Mouse (Mus musculus): ENCODE results near the gene Zdhhc8. TPM values are rescaled to one million over a fixed set of nuclear protein-coding genes. Genes with fewer than 3 reads are reported as not detected.

Gene Zdhhc8
- polyA plus RNA-seq (2012; rRNA removed) = 52.3 and 72.4 TPM in 2 replicates

- H3K36me3 ChIP-seq (ENCODE audit: control insufficient read depth, insufficient read depth, low read length) = no peaks in the 10 kb centered on the region; the same call in 1 of the 2 replicates
- H3K4me1 ChIP-seq (ENCODE audit: control insufficient read depth, insufficient read depth, insufficient read length) = peaks cover 14% of the 10 kb centered on the region; the same call in 1 of the 2 replicates
- peak in 1 of 2 experiments; percentile 68 for DNase-seq (ENCODE audit: low read depth in 1 of 2, low spot score in 2 of 2)
- WGBS = under 1% methylated on average over 67 of the region's 79 CpGs
- peak within 1 kb of the TSS; percentile 31 for H3K27ac ChIP-seq (ENCODE audit: insufficient read depth, low read length)
- H3K4me3 ChIP-seq (ENCODE audit: extremely low read depth, insufficient read depth, insufficient read length) = peak within 1 kb of the TSS; percentile 67
- TF ChIP-seq CTCF (IDR thresholded peaks at IDR 0.05; ENCODE audit: extremely low read depth, insufficient read depth, insufficient read length, insufficient replicate concordance) = no peak
- TF ChIP-seq POLR2A (IDR thresholded peaks at IDR 0.05; ENCODE audit: low read depth, low read length) = no peak; the same call in 1 of the 2 replicates
- H3K27me3 ChIP-seq (ENCODE audit: control insufficient read depth, insufficient read depth, low read length) = no peaks in the 10 kb centered on the region
Observed at GRCm38 (mm10) chr16:18234671-18235388, at the start of gene Zdhhc8. Gene Zdhhc8, minus strand, starts transcription at chr16:18235136.

GRCm38 (mm10) chr16:18275166-18275565, 40.2 kb upstream of the Zdhhc8 start:
- no peak overlapping the region for H3K27ac ChIP-seq (ENCODE audit: insufficient read depth, low read length)
- no peaks in the 10 kb centered on the region for H3K27me3 ChIP-seq (ENCODE audit: control insufficient read depth, insufficient read depth, low read length)
- DNase-seq (ENCODE audit: low read depth in 1 of 2, low spot score in 2 of 2) = no peak
- no peak for TF ChIP-seq CTCF (IDR thresholded peaks at IDR 0.05; ENCODE audit: extremely low read depth, insufficient read depth, insufficient read length, insufficient replicate concordance)
- TF ChIP-seq POLR2A (IDR thresholded peaks at IDR 0.05; ENCODE audit: low read depth, low read length) = no peak
- peaks cover 49% of the 10 kb centered on the region for H3K36me3 ChIP-seq (ENCODE audit: control insufficient read depth, insufficient read depth, low read length)
- H3K4me1 ChIP-seq (ENCODE audit: control insufficient read depth, insufficient read depth, insufficient read length) = no peaks in the 10 kb centered on the region
- H3K4me3 ChIP-seq (ENCODE audit: extremely low read depth, insufficient read depth, insufficient read length) = no peak overlapping the region
- 97% methylated on average over 2 of the region's 2 CpGs for WGBS

- DNase-seq (ENCODE audit: low read depth in 1 of 2, low spot score in 2 of 2) = no peak
- TF ChIP-seq CTCF (IDR thresholded peaks at IDR 0.05; ENCODE audit: extremely low read depth, insufficient read depth, insufficient read length, insufficient replicate concordance) = 0 out of 2 replicates have a peak, but pooled peaks have one; percentile 6
- no peak for TF ChIP-seq POLR2A (IDR thresholded peaks at IDR 0.05; ENCODE audit: low read depth, low read length)
- H3K27me3 ChIP-seq (ENCODE audit: control insufficient read depth, insufficient read depth, low read length) = no peaks in the 10 kb centered on the region
- 89% methylated on average over 5 of the region's 5 CpGs for WGBS
- peaks cover 31% of the 10 kb centered on the region for H3K36me3 ChIP-seq (ENCODE audit: control insufficient read depth, insufficient read depth, low read length)
- H3K4me1 ChIP-seq (ENCODE audit: control insufficient read depth, insufficient read depth, insufficient read length) = no peaks in the 10 kb centered on the region
- H3K27ac ChIP-seq (ENCODE audit: insufficient read depth, low read length) = no peak overlapping the region
- H3K4me3 ChIP-seq (ENCODE audit: extremely low read depth, insufficient read depth, insufficient read length) = no peak overlapping the region
Observed at GRCm38 (mm10) chr16:18268182-18268581, 33.2 kb upstream of the Zdhhc8 start.

- Histone ChIP-seq H3K27ac (ENCODE audit: insufficient read depth, low read length) (no peak overlapping the region), H3K27me3 (ENCODE audit: control insufficient read depth, insufficient read depth, low read length) (no peaks in the 10 kb centered on the region), H3K4me3 (ENCODE audit: extremely low read depth, insufficient read depth, insufficient read length) (no peak overlapping the region), H3K4me1 (ENCODE audit: control insufficient read depth, insufficient read depth, insufficient read length) (no peaks in the 10 kb centered on the region), H3K36me3 (ENCODE audit: control insufficient read depth, insufficient read depth, low read length) (peaks cover 26% of the 10 kb centered on the region)
- TF ChIP-seq CTCF (IDR thresholded peaks at IDR 0.05; ENCODE audit: extremely low read depth, insufficient read depth, insufficient read length, insufficient replicate concordance) (no peak), POLR2A (IDR thresholded peaks at IDR 0.05; ENCODE audit: low read depth, low read length) (no peak)
- 94% methylated on average over 2 of the region's 2 CpGs for WGBS
- no peak for DNase-seq (ENCODE audit: low read depth in 1 of 2, low spot score in 2 of 2)
Observed at GRCm38 (mm10) chr16:18265024-18265423, 30.1 kb upstream of the Zdhhc8 start.

GRCm38 (mm10) chr16:18258221-18258620, 23.3 kb upstream of the Zdhhc8 start, which contains the start of gene Gm49776:
Gene Gm49776, minus strand, starts transcription at chr16:18258321.
- Histone ChIP-seq H3K4me1 (ENCODE audit: control insufficient read depth, insufficient read depth, insufficient read length) (no peaks in the 10 kb centered on the region), H3K4me3 (ENCODE audit: extremely low read depth, insufficient read depth, insufficient read length) (no peak within 1 kb of the TSS), H3K27me3 (ENCODE audit: control insufficient read depth, insufficient read depth, low read length) (no peaks in the 10 kb centered on the region), H3K27ac (ENCODE audit: insufficient read depth, low read length) (no peak within 1 kb of the TSS), H3K36me3 (ENCODE audit: control insufficient read depth, insufficient read depth, low read length) (peaks cover 55% of the 10 kb centered on the region)
- WGBS = 92% methylated on average over 2 of the region's 2 CpGs
- TF ChIP-seq POLR2A (IDR thresholded peaks at IDR 0.05; ENCODE audit: low read depth, low read length) = no peak
- no peak for TF ChIP-seq CTCF (IDR thresholded peaks at IDR 0.05; ENCODE audit: extremely low read depth, insufficient read depth, insufficient read length, insufficient replicate concordance)
- DNase-seq (ENCODE audit: low read depth in 1 of 2, low spot score in 2 of 2) = no peak

GRCm38 (mm10) chr16:18253866-18254265, 18.9 kb upstream of the Zdhhc8 start:
- peaks cover 55% of the 10 kb centered on the region for H3K36me3 ChIP-seq (ENCODE audit: control insufficient read depth, insufficient read depth, low read length)
- peaks cover 6% of the 10 kb centered on the region; the same call in 1 of the 2 replicates for H3K4me1 ChIP-seq (ENCODE audit: control insufficient read depth, insufficient read depth, insufficient read length)
- H3K4me3 ChIP-seq (ENCODE audit: extremely low read depth, insufficient read depth, insufficient read length) = no peak overlapping the region
- H3K27me3 ChIP-seq (ENCODE audit: control insufficient read depth, insufficient read depth, low read length) = no peaks in the 10 kb centered on the region
- H3K27ac ChIP-seq (ENCODE audit: insufficient read depth, low read length) = no peak overlapping the region
- 93% methylated on average over 1 of the region's 1 CpGs for WGBS
- no peak for TF ChIP-seq CTCF (IDR thresholded peaks at IDR 0.05; ENCODE audit: extremely low read depth, insufficient read depth, insufficient read length, insufficient replicate concordance)
- no peak for TF ChIP-seq POLR2A (IDR thresholded peaks at IDR 0.05; ENCODE audit: low read depth, low read length)
- no peak for DNase-seq (ENCODE audit: low read depth in 1 of 2, low spot score in 2 of 2)

GRCm38 (mm10) chr16:18252736-18253135, 17.8 kb upstream of the Zdhhc8 start:
- Histone ChIP-seq H3K4me3 (ENCODE audit: extremely low read depth, insufficient read depth, insufficient read length) (no peak overlapping the region), H3K4me1 (ENCODE audit: control insufficient read depth, insufficient read depth, insufficient read length) (peaks cover 6% of the 10 kb centered on the region; the same call in 1 of the 2 replicates), H3K27ac (ENCODE audit: insufficient read depth, low read length) (no peak overlapping the region), H3K36me3 (ENCODE audit: control insufficient read depth, insufficient read depth, low read length) (peaks cover 48% of the 10 kb centered on the region), H3K27me3 (ENCODE audit: control insufficient read depth, insufficient read depth, low read length) (no peaks in the 10 kb centered on the region)
- TF ChIP-seq POLR2A (IDR thresholded peaks at IDR 0.05; ENCODE audit: low read depth, low read length) (no peak), CTCF (IDR thresholded peaks at IDR 0.05; ENCODE audit: extremely low read depth, insufficient read depth, insufficient read length, insufficient replicate concordance) (no peak)
- no peak for DNase-seq (ENCODE audit: low read depth in 1 of 2, low spot score in 2 of 2)
- 86% methylated on average over 6 of the region's 6 CpGs for WGBS
